Mouse (Mus musculus) heart, postnatal 0 days (tissue): ENCODE measurements around the gene BC034090. TPM values are rescaled to one million over a fixed set of nuclear protein-coding genes. Genes with fewer than 3 reads are reported as not detected.
"Not testable (repeated sequence)": the region's sequence is repeated elsewhere in the genome, so short reads cannot be mapped to it uniquely, and the experiment has no call there.

Source experiments
- ATAC-seq: fragments of 200-750 bp; cut with Nextera tagmentation; 2 replicates; pipeline ENCODE4 v1.8.0; 2017; ENCODE audit warnings: low read depth, moderate number of reproducible peaks, moderate library complexity; ENCODE audit not compliant: insufficient read depth
- DNase-seq: peaks from one replicate; pipeline ENCODE4 v3.0.0-alpha.2; 2016; ENCODE audit warnings: low spot score
- H3K27ac ChIP-seq: fragments of 300-500 bp; sonication (generic); 2 replicates; pipeline ENCODE4 v1.5.1; 2014; ENCODE audit warnings: low read depth, mild to moderate bottlenecking
- H3K27me3 ChIP-seq: fragments of 300-500 bp; sonication (generic); 2 replicates; pipeline ENCODE4 v1.6.1; 2014; ENCODE audit warnings: low read length, mixed read lengths; ENCODE audit not compliant: control insufficient read depth, insufficient read depth
- H3K36me3 ChIP-seq: fragments of 300-500 bp; sonication (generic); replicated peaks from 2 replicates; pipeline ENCODE4 v1.6.1; 2014; ENCODE audit warnings: low read length, mixed read lengths; ENCODE audit not compliant: control insufficient read depth, insufficient read depth
- H3K4me1 ChIP-seq: fragments of 300-500 bp; sonication (generic); 2 replicates; pipeline ENCODE4 v1.6.1; 2014; ENCODE audit warnings: antibody characterized with exemption; ENCODE audit not compliant: control insufficient read depth, insufficient read depth
- H3K4me2 ChIP-seq: fragments of 300-500 bp; sonication (generic); 2 replicates; pipeline ENCODE4 v1.6.1; 2014; ENCODE audit warnings: low read depth, mild to moderate bottlenecking, low read length, moderate library complexity
- H3K4me3 ChIP-seq: fragments of 300-500 bp; sonication (generic); 2 replicates; pipeline ENCODE4 v1.5.1; 2014; ENCODE audit warnings: low read depth, low read length
- H3K9ac ChIP-seq: fragments of 300-500 bp; sonication (generic); replicated peaks from 2 replicates; pipeline ENCODE4 v1.6.1; 2014; ENCODE audit warnings: low read depth, low read length, mixed read lengths
- H3K9me3 ChIP-seq: fragments of 300-500 bp; sonication (generic); replicated peaks from 2 replicates; pipeline ENCODE4 v1.6.1; 2016; ENCODE audit warnings: low read length; ENCODE audit not compliant: control insufficient read depth
- CTCF ChIP-seq: IDR thresholded peaks from 2 replicates; pipeline ENCODE4 v1.5.1; 2016; ENCODE audit warnings: antibody characterized with exemption, control low read depth, low read depth
- EP300 ChIP-seq: IDR thresholded peaks from 2 replicates; pipeline ENCODE4 v1.6.1; 2016; ENCODE audit warnings: antibody characterized with exemption, low read depth
- WGBS: fragments of 180-500 bp; shearing (Covaris S2); extraction: QIAGEN DNeasy Blood & Tissue Kit; methylation state at CpG from one replicate; pipeline ENCODE4 v1.1.7; 2014; 5-methylcytosine and 5-hydroxymethylcytosine counted together
- polyA plus RNA-seq: library from polyadenylated mRNA; unstranded; fragments of >200 nt; fragmentation: Nextera tagmentation; extraction: Ambion mirVana; gene quantifications from 2 replicates; pipeline ENCODE4 v1.2.1, GENCODE M21; 2015
- total RNA-seq: library from RNA; depleted of rRNA; stranded (reverse); fragments of >200 nt; gene quantifications from 2 replicates; pipeline ENCODE4 v1.2.3, GENCODE M21; 2014; ENCODE audit warnings: low replicate concordance

The BC034090 gene
- total and polyA plus RNA-seq, 2 experiments from 2014 or later, result 9.7 to 82.1 TPM

DNA sequence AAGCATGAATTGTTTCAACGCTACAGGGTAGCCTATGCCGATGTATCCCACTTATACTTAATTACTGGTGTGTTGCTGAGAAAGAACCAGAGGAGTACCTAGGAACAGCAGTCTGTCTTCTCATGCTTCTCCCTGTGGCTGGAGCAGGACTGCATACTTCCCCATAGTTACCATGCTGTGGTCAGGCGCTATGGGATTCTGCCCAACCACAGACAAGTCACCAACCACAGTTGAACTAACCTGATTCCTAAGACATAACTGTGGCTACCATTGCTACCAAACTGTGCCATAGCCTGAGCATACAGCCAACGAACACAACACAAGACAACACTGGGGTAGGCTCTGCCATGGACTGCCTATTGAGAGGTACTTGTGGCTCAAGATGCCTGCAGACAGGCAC is 28.7 kb upstream of the BC034090 start:
- Histone ChIP-seq H3K4me1 (no peaks in the 10 kb centered on the region), H3K27ac (no peak overlapping the region), H3K4me2 (no peak overlapping the region), H3K9ac (no peak overlapping the region), H3K4me3 (no peak overlapping the region), H3K36me3 (no peaks in the 10 kb centered on the region; the same call in 1 of the 2 replicates), H3K27me3 (no peaks in the 10 kb centered on the region), H3K9me3 (no peaks in the 10 kb centered on the region)
- 89% methylated on average over 4 of the region's 4 CpGs for WGBS
- TF ChIP-seq CTCF (no peak), EP300 (no peak)
- no peak for ATAC-seq
- DNase-seq, result no peak

- DNase-seq, H3K4me3 ChIP-seq, H3K9me3 ChIP-seq, H3K9ac ChIP-seq, ATAC-seq, H3K36me3 ChIP-seq, H3K4me1 ChIP-seq, H3K27ac ChIP-seq, H3K27me3 ChIP-seq, H3K4me2 ChIP-seq: not testable (repeated sequence)
- WGBS, result 87% methylated on average over 10 of the region's 10 CpGs
These were observed 18.3 kb upstream of the BC034090 start for GRCm38 (mm10) chr1:155262496-155262895.

DNA sequence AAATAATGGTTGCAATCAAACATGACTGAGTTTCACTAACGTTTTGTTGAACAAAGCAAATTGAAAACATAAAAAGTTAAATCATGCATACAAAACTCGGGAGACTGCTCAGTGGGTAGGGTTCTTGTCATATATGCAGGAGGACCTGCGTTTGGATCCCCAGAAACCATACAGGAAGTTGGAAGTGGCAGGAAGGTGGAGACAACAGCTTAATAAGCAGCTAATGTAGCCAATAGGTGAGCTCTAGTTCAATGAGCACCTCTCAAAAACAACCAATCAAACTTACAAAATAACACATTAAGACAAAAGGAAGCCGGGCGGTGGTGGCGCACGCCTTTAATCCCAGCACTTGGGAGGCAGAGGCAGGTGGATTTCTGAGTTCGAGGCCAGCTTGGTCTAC is 10.1 kb upstream of the BC034090 start:
- Histone ChIP-seq H3K27me3 (no peaks in the 10 kb centered on the region), H3K9me3 (no peaks in the 10 kb centered on the region), H3K4me1 (no peaks in the 10 kb centered on the region; the same call in 1 of the 2 replicates), H3K36me3 (no peaks in the 10 kb centered on the region), H3K4me3 (no peak overlapping the region), H3K9ac (no peak overlapping the region), H3K27ac (no peak overlapping the region), H3K4me2 (no peak overlapping the region)
- TF ChIP-seq EP300 (no peak), CTCF (no peak)
- ATAC-seq (no peak), DNase-seq (no peak)
- 82% methylated on average over 8 of the region's 8 CpGs for WGBS

GRCm38 (mm10) chr1:155253126-155253525 is 8.9 kb upstream of the BC034090 start:
- H3K9me3 ChIP-seq, result no peaks in the 10 kb centered on the region
- H3K36me3 ChIP-seq, result no peaks in the 10 kb centered on the region
- H3K9ac ChIP-seq, result no peak overlapping the region
- no peak overlapping the region for H3K4me3 ChIP-seq
- H3K4me2 ChIP-seq, result no peak overlapping the region
- no peaks in the 10 kb centered on the region for H3K27me3 ChIP-seq
- DNase-seq, result peak; percentile 4
- TF ChIP-seq EP300 (no peak), CTCF (no peak)
- WGBS, result 53% methylated on average over 12 of the region's 12 CpGs
- H3K27ac ChIP-seq, result no peak overlapping the region
- no peaks in the 10 kb centered on the region; the same call in 1 of the 2 replicates for H3K4me1 ChIP-seq
- ATAC-seq, result no peak

GRCm38 (mm10) chr1:155252631-155253121 is 8.4 kb upstream of the BC034090 start:
- Histone ChIP-seq H3K27me3 (no peaks in the 10 kb centered on the region), H3K27ac (no peak overlapping the region), H3K4me2 (no peak overlapping the region), H3K9ac (no peak overlapping the region), H3K4me3 (no peak overlapping the region), H3K36me3 (no peaks in the 10 kb centered on the region), H3K4me1 (no peaks in the 10 kb centered on the region; the same call in 1 of the 2 replicates), H3K9me3 (no peaks in the 10 kb centered on the region)
- peak; percentile 4 for DNase-seq
- no peak for TF ChIP-seq EP300
- TF ChIP-seq CTCF, result no peak
- ATAC-seq, result no peak
- 35% methylated on average over 6 of the region's 6 CpGs for WGBS

DNA sequence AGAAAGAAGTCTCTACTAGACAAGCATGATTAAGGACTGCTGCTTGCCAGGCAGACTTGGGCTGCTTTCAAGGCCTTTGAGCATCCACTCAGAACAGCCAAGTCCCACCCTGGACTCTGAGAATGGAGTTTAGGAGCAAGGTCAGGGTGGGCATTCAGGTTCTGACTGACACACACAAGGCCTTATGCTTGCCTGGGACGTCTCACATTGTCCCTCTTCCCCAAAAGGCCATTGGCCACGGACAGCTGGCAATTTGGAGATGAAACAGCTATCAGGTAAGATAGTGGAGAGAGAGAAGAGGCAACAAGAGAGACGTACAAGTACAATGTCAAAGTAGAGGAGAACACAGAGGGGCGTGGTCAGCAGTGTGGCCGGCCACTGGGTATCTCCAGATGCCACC is 7.4 kb upstream of the BC034090 start:
- TF ChIP-seq EP300 (no peak), CTCF (no peak)
- H3K9me3 ChIP-seq, result no peaks in the 10 kb centered on the region
- ATAC-seq (no peak), DNase-seq (no peak)
- no peak overlapping the region for H3K27ac ChIP-seq
- no peak overlapping the region for H3K4me2 ChIP-seq
- no peaks in the 10 kb centered on the region for H3K27me3 ChIP-seq
- no peaks in the 10 kb centered on the region for H3K36me3 ChIP-seq
- no peaks in the 10 kb centered on the region; the same call in 1 of the 2 replicates for H3K4me1 ChIP-seq
- WGBS, result 63% methylated on average over 5 of the region's 5 CpGs
- no peak overlapping the region for H3K4me3 ChIP-seq
- H3K9ac ChIP-seq, result no peak overlapping the region
